Mouse (Mus musculus) kidney, embryonic 15.5 days (tissue): ENCODE results near the gene Camk1d. TPM values are rescaled to one million over a fixed set of nuclear protein-coding genes. Genes with fewer than 3 reads are reported as not detected.

ENCODE experiments used
- ATAC-seq: fragments of 200-750 bp; cut with Nextera tagmentation; replicated peaks from 2 replicates; pipeline ENCODE4 v1.8.0; 2017; ENCODE audit warnings: moderate TSS enrichment; ENCODE audit not compliant: low FRiP score
- H3K27ac ChIP-seq: fragments of 300-500 bp; sonication (generic); 2 replicates; pipeline ENCODE4 v1.5.1; 2015; ENCODE audit warnings: mild to moderate bottlenecking, inconsistent platforms
- H3K27me3 ChIP-seq: fragments of 300-500 bp; sonication (generic); 2 replicates; pipeline ENCODE4 v1.6.1; 2015; ENCODE audit warnings: inconsistent platforms
- H3K36me3 ChIP-seq: fragments of 300-500 bp; sonication (generic); 2 replicates; pipeline ENCODE4 v1.6.1; 2015; ENCODE audit warnings: inconsistent platforms
- H3K4me1 ChIP-seq: fragments of 300-500 bp; sonication (generic); 2 replicates; pipeline ENCODE4 v1.6.1; 2015; ENCODE audit warnings: inconsistent platforms
- H3K4me2 ChIP-seq: fragments of 300-500 bp; sonication (generic); 2 replicates; pipeline ENCODE4 v1.6.1; 2015; ENCODE audit warnings: moderate library complexity, mild to moderate bottlenecking, inconsistent platforms
- H3K4me3 ChIP-seq: fragments of 300-500 bp; sonication (generic); replicated peaks from 2 replicates; pipeline ENCODE4 v1.5.1; 2015; ENCODE audit warnings: mild to moderate bottlenecking, inconsistent platforms
- H3K9ac ChIP-seq: fragments of 300-500 bp; sonication (generic); 2 replicates; pipeline ENCODE4 v1.6.1; 2015; ENCODE audit warnings: mild to moderate bottlenecking, inconsistent platforms
- H3K9me3 ChIP-seq: fragments of 300-500 bp; sonication (generic); replicated peaks from 2 replicates; pipeline ENCODE4 v1.6.1; 2016; ENCODE audit warnings: inconsistent platforms
- WGBS: fragments of 180-500 bp; shearing (Covaris S2); methylation state at CpG from one replicate; pipeline ENCODE4 v1.1.7; 2015; ENCODE audit warnings: mixed read lengths; 5-methylcytosine and 5-hydroxymethylcytosine counted together
- polyA plus RNA-seq: library from polyadenylated mRNA; unstranded; fragments of >200 nt; fragmentation: Nextera tagmentation; extraction: Ambion mirVana; gene quantifications from 2 replicates; pipeline ENCODE4 v1.2.1, GENCODE M21; 2015

The Camk1d gene
- polyA plus RNA-seq, 1 experiment from 2014 or later: 1.9 TPM

DNA sequence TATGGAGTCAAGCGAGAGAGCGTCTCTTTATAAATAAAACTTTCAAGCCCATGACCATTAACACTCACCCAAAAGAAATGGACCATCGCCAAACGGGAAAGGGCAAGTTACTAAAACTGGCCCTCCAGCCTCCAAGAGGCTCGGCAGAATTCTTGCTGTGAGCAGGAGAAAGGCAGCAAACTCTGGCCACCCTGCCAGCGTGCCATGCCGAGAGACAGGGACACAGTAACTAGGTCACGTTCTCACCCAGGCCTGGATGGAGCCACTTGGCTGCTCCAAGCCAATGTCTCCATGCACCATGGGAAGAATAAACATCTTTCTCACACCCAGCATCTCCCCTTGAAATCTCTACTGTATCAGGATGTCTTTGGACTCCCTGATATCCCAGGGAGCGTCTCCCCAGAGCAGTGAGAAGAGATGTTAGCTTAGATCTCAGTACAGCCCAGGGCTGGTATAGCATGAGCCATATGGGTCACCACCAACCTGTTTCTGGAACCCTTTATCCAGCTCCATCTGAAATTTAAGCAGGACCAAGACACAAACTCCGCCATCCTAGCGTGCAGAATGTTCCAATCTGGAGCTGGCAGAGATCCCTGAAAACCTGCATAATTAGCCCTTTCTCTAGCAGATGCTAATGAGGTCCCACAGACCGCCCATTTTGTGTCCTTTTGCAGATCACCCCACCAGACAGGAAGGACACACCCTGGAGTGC is 38.7 kb downstream of the Camk1d start:
- WGBS: 80% methylated on average over 12 of the region's 12 CpGs
- Histone ChIP-seq H3K9me3 (no peaks in the 10 kb centered on the region), H3K9ac (no peak overlapping the region), H3K4me1 (peaks cover 11% of the 10 kb centered on the region; the same call in 1 of the 2 replicates), H3K27me3 (no peaks in the 10 kb centered on the region), H3K4me2 (no peak overlapping the region), H3K27ac (no peak overlapping the region), H3K36me3 (no peaks in the 10 kb centered on the region), H3K4me3 (no peak overlapping the region)
- no peak for ATAC-seq

DNA sequence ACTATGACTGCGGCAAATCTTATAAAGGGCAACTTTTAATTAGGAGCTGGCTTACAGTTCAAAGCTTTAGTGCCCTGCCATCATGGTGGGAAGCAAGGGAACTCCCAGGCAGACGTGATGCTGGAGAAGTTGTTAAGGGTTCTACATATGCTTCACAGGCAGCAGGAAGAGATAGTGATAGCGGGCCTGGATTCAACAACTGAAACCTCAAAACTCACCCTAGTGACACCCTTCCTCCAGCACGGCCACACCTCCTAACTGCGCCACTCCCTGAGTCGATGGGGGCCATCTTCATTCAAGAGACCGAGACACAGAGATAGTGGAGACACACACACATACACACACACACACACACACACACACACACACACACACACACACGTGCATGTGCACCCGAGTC is 39.8 kb downstream of the Camk1d start:
- H3K36me3 ChIP-seq: no peaks in the 10 kb centered on the region
- no peak overlapping the region for H3K27ac ChIP-seq
- no peak overlapping the region for H3K4me3 ChIP-seq
- no peak overlapping the region for H3K9ac ChIP-seq
- no peak for ATAC-seq
- H3K27me3 ChIP-seq: no peaks in the 10 kb centered on the region
- no peak overlapping the region for H3K4me2 ChIP-seq
- H3K9me3 ChIP-seq: no peaks in the 10 kb centered on the region
- H3K4me1 ChIP-seq: peaks cover 11% of the 10 kb centered on the region; the same call in 1 of the 2 replicates
- WGBS: 86% methylated on average over 9 of the region's 9 CpGs

DNA sequence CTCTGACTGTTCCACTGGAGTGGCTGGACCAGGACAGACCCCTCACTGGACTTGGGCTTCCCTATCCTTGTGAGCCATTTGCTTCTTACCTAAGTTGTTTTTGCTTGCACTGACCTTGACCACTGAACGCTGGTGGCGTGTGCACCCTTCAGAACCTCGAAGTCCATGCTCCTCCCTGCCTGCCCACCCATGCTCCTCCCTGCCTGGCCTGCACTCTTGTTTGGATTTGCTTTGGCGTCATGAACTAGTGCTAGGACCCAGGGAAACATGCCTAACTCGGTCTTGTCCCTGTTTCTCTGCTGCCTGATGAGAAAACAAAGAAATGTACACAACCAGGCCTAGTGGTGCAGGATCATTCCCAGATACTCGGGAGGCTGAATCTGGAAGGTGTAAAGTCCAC is 40.5 kb downstream of the Camk1d start:
- peaks cover 11% of the 10 kb centered on the region; the same call in 1 of the 2 replicates for H3K4me1 ChIP-seq
- no peaks in the 10 kb centered on the region for H3K36me3 ChIP-seq
- no peak overlapping the region for H3K9ac ChIP-seq
- no peak for ATAC-seq
- H3K27me3 ChIP-seq: no peaks in the 10 kb centered on the region
- no peak overlapping the region for H3K4me3 ChIP-seq
- no peak overlapping the region for H3K27ac ChIP-seq
- no peak overlapping the region for H3K4me2 ChIP-seq
- no peaks in the 10 kb centered on the region for H3K9me3 ChIP-seq
- 77% methylated on average over 6 of the region's 6 CpGs for WGBS

DNA sequence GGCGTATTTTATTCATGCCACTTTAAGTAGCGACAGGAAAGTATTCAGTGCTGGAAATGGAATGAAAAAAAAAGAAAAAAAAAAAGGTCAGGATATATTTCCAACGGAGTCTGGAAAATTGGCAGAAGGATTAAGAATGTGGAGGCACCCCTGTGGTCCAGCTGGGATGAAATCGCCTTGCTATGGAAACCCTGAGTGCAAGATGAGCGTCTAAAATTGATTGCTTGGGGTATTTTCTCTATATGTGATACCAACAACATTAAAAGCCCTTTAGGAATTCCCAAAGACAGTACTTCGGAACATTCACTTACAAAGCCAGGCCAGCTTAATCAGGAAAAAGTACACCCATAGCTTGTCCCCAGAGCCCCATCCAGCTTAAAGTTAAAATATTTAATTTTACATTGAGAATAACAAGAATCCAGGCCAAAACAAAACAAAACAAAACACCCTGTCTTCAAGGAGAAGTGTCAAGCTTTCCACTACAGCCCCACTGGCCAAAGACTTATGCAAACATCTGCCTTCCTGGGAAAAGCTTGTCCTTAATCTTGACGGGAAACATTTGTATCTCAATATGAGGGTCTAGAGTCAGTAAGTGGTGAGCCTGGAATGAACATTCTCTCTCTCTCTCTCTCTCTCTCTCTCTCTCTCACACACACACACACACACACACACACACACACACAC is 41.3 kb downstream of the Camk1d start:
- H3K4me1 ChIP-seq: peaks cover 11% of the 10 kb centered on the region; the same call in 1 of the 2 replicates
- H3K27ac ChIP-seq: 0 out of 2 replicates have a peak overlapping the region, but pooled peaks have one; percentile 45
- no peaks in the 10 kb centered on the region for H3K9me3 ChIP-seq
- H3K36me3 ChIP-seq: no peaks in the 10 kb centered on the region
- no peak for ATAC-seq
- H3K9ac ChIP-seq: no peak overlapping the region
- no peak overlapping the region for H3K4me2 ChIP-seq
- H3K4me3 ChIP-seq: no peak overlapping the region
- H3K27me3 ChIP-seq: no peaks in the 10 kb centered on the region
- 58% methylated on average over 7 of the region's 7 CpGs for WGBS

GRCm38 (mm10) chr2:5670146-5670545 is 44.2 kb downstream of the Camk1d start:
- Histone ChIP-seq H3K27me3 (no peaks in the 10 kb centered on the region), H3K9me3 (no peaks in the 10 kb centered on the region), H3K9ac (no peak overlapping the region), H3K4me1 (no peaks in the 10 kb centered on the region), H3K27ac (no peak overlapping the region), H3K4me3 (no peak overlapping the region), H3K4me2 (no peak overlapping the region), H3K36me3 (no peaks in the 10 kb centered on the region)
- no peak for ATAC-seq
- WGBS: 87% methylated on average over 10 of the region's 10 CpGs

DNA sequence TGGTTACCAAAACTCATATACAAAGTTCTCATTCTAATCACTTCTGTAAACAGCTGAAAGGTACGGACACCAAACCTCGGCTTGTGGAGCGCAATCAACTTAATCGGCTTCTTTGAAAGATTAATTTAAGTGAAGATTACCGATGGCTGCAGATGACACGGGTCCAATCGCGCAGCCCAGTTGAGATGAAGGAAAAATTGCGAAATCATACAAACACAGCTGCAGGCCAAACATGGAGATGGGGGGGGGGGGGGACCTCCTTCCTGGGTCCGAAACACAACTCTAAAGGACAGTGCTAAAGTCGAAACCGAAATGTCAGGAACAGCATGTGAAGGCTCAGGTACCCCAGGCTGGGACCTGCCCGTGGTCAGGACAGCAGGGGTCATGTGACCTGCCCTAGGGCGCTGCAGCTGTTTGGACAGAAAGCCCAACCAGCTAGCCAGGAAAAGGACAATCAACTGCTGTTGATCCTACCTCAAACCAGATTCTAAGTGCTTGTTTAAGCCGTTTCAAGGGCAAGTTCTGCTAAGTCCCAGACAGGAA is 44.7 kb downstream of the Camk1d start:
- H3K4me1 ChIP-seq: no peaks in the 10 kb centered on the region
- no peaks in the 10 kb centered on the region for H3K9me3 ChIP-seq
- no peak overlapping the region for H3K27ac ChIP-seq
- H3K27me3 ChIP-seq: no peaks in the 10 kb centered on the region
- H3K36me3 ChIP-seq: no peaks in the 10 kb centered on the region
- no peak overlapping the region for H3K9ac ChIP-seq
- 86% methylated on average over 15 of the region's 15 CpGs for WGBS
- no peak for ATAC-seq
- no peak overlapping the region for H3K4me2 ChIP-seq
- no peak overlapping the region for H3K4me3 ChIP-seq

DNA sequence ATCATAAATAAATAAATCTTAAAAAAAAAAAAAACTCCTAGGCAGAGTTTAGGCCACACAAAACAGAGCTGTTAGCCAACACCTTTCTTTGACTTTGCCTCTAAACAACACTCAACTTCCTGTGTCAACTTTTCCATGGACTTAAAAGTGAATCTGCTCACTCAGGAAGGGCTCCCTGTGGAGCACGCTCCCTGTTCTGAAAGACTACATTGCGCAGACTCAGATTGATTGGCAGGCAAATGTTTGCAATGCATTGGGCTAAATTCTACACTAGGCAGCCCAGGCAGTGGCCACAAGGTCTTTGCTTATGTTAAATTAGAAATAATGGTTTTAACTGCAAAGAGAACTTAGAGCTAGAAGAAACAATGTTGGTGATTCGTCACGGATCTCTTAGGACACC is 45.4 kb downstream of the Camk1d start:
- 86% methylated on average over 4 of the region's 4 CpGs for WGBS
- Histone ChIP-seq H3K27ac (no peak overlapping the region), H3K9me3 (no peaks in the 10 kb centered on the region), H3K4me3 (no peak overlapping the region), H3K27me3 (no peaks in the 10 kb centered on the region), H3K4me1 (no peaks in the 10 kb centered on the region), H3K4me2 (no peak overlapping the region), H3K36me3 (no peaks in the 10 kb centered on the region), H3K9ac (no peak overlapping the region)
- no peak for ATAC-seq

DNA sequence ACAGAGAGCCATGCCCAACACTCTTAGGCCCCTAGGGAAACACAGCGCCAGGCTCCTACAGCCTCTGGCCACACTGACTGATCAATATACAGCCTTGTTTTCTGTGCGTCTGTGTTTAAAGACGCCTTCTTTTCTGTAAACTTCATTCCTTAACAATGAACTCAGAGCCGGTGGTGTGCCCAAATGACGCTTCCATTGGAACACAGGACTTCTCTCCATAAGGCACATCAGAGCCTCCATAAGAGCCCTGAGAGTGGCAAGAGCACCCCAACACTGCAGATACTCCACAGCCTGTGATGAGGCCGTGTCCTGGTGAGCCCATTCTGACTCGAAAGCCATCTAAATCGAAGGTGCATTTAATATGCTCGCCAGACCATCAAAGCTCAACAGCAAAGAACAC is 50.8 kb downstream of the Camk1d start:
- H3K27ac ChIP-seq: no peak overlapping the region
- no peaks in the 10 kb centered on the region for H3K27me3 ChIP-seq
- H3K9me3 ChIP-seq: no peaks in the 10 kb centered on the region
- H3K4me1 ChIP-seq: no peaks in the 10 kb centered on the region
- WGBS: 91% methylated on average over 9 of the region's 9 CpGs
- H3K4me2 ChIP-seq: no peak overlapping the region
- H3K36me3 ChIP-seq: no peaks in the 10 kb centered on the region
- H3K9ac ChIP-seq: no peak overlapping the region
- ATAC-seq: no peak
- H3K4me3 ChIP-seq: no peak overlapping the region

GRCm38 (mm10) chr2:5661946-5662345 is 52.4 kb downstream of the Camk1d start:
- Histone ChIP-seq H3K4me3 (no peak overlapping the region), H3K27me3 (no peaks in the 10 kb centered on the region), H3K9me3 (no peaks in the 10 kb centered on the region), H3K9ac (no peak overlapping the region), H3K36me3 (no peaks in the 10 kb centered on the region), H3K27ac (no peak overlapping the region), H3K4me2 (no peak overlapping the region), H3K4me1 (no peaks in the 10 kb centered on the region)
- 59% methylated on average over 5 of the region's 5 CpGs for WGBS
- no peak for ATAC-seq

DNA sequence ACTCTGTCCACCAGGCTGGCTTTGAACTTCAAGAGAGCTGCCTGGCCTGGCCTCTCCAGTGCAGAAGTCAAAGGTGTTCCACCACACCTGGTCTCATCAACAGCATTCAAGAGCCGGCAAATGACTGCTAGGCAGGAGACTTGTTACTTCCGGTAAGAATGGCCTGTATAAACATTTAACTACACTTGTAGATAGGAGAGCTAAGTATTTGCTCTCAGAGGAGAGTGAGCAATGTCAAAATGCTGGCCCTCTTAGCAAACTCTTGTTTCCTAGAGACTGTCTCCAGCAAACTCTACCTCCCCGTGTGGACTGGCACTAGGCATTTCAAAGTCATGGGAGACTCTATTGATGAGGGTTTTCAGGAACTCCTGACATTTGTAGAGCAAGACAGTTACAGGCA is 56.3 kb downstream of the Camk1d start:
- no peaks in the 10 kb centered on the region for H3K27me3 ChIP-seq
- H3K4me2 ChIP-seq: no peak overlapping the region
- ATAC-seq: no peak
- no peaks in the 10 kb centered on the region for H3K9me3 ChIP-seq
- no peak overlapping the region for H3K27ac ChIP-seq
- H3K36me3 ChIP-seq: no peaks in the 10 kb centered on the region
- WGBS: 74% methylated on average over 3 of the region's 3 CpGs
- no peak overlapping the region for H3K9ac ChIP-seq
- no peak overlapping the region for H3K4me3 ChIP-seq
- no peaks in the 10 kb centered on the region for H3K4me1 ChIP-seq

DNA sequence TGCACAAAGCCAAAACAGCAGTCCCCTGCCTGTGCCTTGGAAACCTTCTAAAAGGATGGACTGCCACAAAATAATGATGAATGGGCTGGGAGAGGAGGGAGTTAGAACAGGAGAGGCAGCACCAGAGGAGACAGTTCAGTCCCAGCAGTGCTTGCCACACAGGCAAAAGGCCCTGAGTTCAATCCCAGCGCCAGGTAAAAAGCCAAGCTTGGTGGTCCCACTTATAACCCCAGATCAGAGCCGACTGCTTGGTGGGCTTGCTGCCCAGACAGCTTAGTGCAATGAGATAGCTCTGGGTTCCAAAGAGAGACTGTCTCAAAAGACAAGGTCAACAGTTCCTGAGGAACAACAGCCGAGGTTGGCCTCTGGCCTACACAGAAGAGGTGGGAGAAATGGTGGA is 58.0 kb downstream of the Camk1d start:
- Histone ChIP-seq H3K27ac (no peak overlapping the region), H3K27me3 (no peaks in the 10 kb centered on the region), H3K4me2 (no peak overlapping the region), H3K4me3 (no peak overlapping the region), H3K4me1 (no peaks in the 10 kb centered on the region), H3K9ac (no peak overlapping the region), H3K36me3 (no peaks in the 10 kb centered on the region), H3K9me3 (no peaks in the 10 kb centered on the region)
- no peak for ATAC-seq
- WGBS: 70% methylated on average over 3 of the region's 3 CpGs

GRCm38 (mm10) chr2:5652071-5652470 is 62.2 kb downstream of the Camk1d start:
- H3K36me3 ChIP-seq: no peaks in the 10 kb centered on the region
- H3K4me1 ChIP-seq: no peaks in the 10 kb centered on the region
- WGBS: 83% methylated on average over 6 of the region's 6 CpGs
- no peak overlapping the region for H3K4me2 ChIP-seq
- ATAC-seq: no peak
- no peak overlapping the region for H3K27ac ChIP-seq
- H3K27me3 ChIP-seq: no peaks in the 10 kb centered on the region
- no peak overlapping the region for H3K9ac ChIP-seq
- H3K4me3 ChIP-seq: no peak overlapping the region
- H3K9me3 ChIP-seq: no peaks in the 10 kb centered on the region
